Mouse (Mus musculus): Measurements from ENCODE around the gene Dock8. TPM values are rescaled to one million over a fixed set of nuclear protein-coding genes. Genes with fewer than 3 reads are reported as not detected.

Dock8 gene
- total RNA-seq, 1 experiment from 2014 or later, result 33.8 TPM

Other genes starting within 250 kb of the Dock8 start
- 60.3 and 68.5 TPM in 2 replicates for gene Pgm5, start 137.7 kb upstream of the Dock8 start, total RNA-seq (2021)
- gene Gm10053, start 123.8 kb upstream of the Dock8 start, total RNA-seq (2021), result 547 and 580 TPM in 2 replicates
- gene Foxd4, start 98.3 kb upstream of the Dock8 start, total RNA-seq (2021), result not detected in 2 replicates
- gene Cbwd1, start 37.9 kb upstream of the Dock8 start, total RNA-seq (2021), result 11.8 and 12.2 TPM in 2 replicates
- gene Kank1, start 237.4 kb downstream of the Dock8 start, total RNA-seq (2021), result 22.3 and 26.1 TPM in 2 replicates

Data from adrenal gland, postnatal 14 days (tissue).